In the genomic region with DNA sequence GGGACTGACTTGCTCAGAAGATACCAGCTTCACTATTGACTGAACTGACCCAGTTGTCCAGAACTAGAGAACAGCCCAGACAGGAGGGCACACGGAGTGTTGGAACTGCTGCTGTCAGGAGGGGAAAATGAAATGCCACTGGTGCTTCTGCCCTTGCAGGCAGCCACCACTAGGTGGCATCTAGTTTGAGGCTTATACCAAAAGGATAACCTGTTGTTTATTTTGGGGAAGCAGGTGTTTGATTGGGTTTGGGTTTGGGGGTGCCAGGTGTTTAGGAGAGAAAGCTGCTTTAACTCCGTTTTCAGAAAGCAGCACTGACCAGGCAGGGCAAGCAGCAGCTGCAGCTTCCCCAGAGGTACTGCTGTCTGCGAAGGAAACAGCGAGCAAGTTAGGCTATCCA, we compare ENCODE assay signal across 8 mouse cellular contexts. TPM values are rescaled to one million over a fixed set of nuclear protein-coding genes. Genes with fewer than 3 reads are reported as not detected.
A peak's percentile ranks its signal among the peaks of the same experiment; 100 is the strongest.
DNase-seq lines count a peak whose midpoint lies in the region; ATAC-seq and TF ChIP-seq lines count a peak whose summit lies in the region.

No protein-coding gene starts in this region.

- no peak overlapping the region for H3K9ac ChIP-seq in lung, postnatal 0 days (replicated peaks; ENCODE audit: low read depth)

- WGBS in lung, postnatal 0 days, result 54% methylated on average over 4 of the region's 4 CpGs

- H3K4me1 ChIP-seq in bone marrow macrophage, adult 2 months (ENCODE audit: control insufficient read depth, insufficient read depth, low read length), result no peaks in the 10 kb centered on the region
- no peaks in the 10 kb centered on the region for H3K4me1 ChIP-seq in lung, postnatal 0 days (ENCODE audit: insufficient read depth, low read depth, low read length)

- H3K27ac ChIP-seq in bone marrow macrophage, adult 2 months (ENCODE audit: insufficient read depth, low read depth, low read length), result no peak overlapping the region
- H3K27ac ChIP-seq in lung, postnatal 0 days (ENCODE audit: low read length), result no peak overlapping the region

- H3K27me3 ChIP-seq in lung, postnatal 0 days (replicated peaks; ENCODE audit: insufficient read depth, low read length), result no peaks in the 10 kb centered on the region

- no peak for ATAC-seq in lung, postnatal 0 days

- no peaks in the 10 kb centered on the region for H3K9me3 ChIP-seq in lung, postnatal 0 days (ENCODE audit: low read length)

- 0 out of 2 replicates have a peak, but pooled peaks cover 2% of the 10 kb centered on the region for H3K36me3 ChIP-seq in lung, postnatal 0 days (ENCODE audit: insufficient read depth, low read length)

- TF ChIP-seq EP300 in lung, postnatal 0 days (IDR thresholded peaks at IDR 0.05), result no peak

- H3K4me3 ChIP-seq in bone marrow macrophage, adult 2 months (ENCODE audit: insufficient read depth, low read length), result no peak overlapping the region
- no peak overlapping the region for H3K4me3 ChIP-seq in lung, postnatal 0 days (ENCODE audit: low read depth, low read length)

- peak; percentile 48 for DNase-seq in adrenal gland, adult 2 months
- no peak for DNase-seq in adrenal gland, postnatal 4 days (ENCODE audit: low spot score in 2 of 2)
- DNase-seq in layer of hippocampus, adult 11-12 months (ENCODE audit: low spot score), result peak; percentile 74
- DNase-seq in layer of hippocampus, adult 9-11 months, result no peak
- peak; percentile 54 to 58 for DNase-seq in heart, postnatal 36 days
- peak; percentile 67 for DNase-seq in lung, postnatal 0 days (ENCODE audit: low spot score)
- peak; percentile 33 for DNase-seq in spleen, adult 12 weeks (ENCODE audit: low spot score)

- no peak overlapping the region for H3K4me2 ChIP-seq in lung, postnatal 0 days (replicated peaks; ENCODE audit: low read depth, low read length)

- TF ChIP-seq CTCF in bone marrow macrophage, adult 2 months (IDR thresholded peaks at IDR 0.05; ENCODE audit: low read depth, low read length), result peak; percentile 92
- peak; percentile 89 for TF ChIP-seq CTCF in lung, postnatal 0 days (IDR thresholded peaks at IDR 0.05)

- intact Hi-C loops in heart, postnatal 36 days (cut with DNase I), result loop anchor here (1.0 kb wide), 1 partner anchor 27 kb away; no protein-coding TSS in a partner anchor

- no peak for TF ChIP-seq POLR2A in bone marrow macrophage, adult 2 months (IDR thresholded peaks at IDR 0.05; ENCODE audit: borderline replicate concordance, low read depth, low read length)

RNA-seq across cellular contexts. Expression of gene Clba1, which starts 7.6 kb away (rescaled TPM):
- total RNA-seq in adrenal gland, adult 2 months (2021), result 10 to 100 TPM in 1 of 2 experiments, 1 to 10 TPM in 1; 4.1 to 14.3 TPM
- 10.2 and 12.4 TPM in 2 replicates for polyA plus RNA-seq in adrenal gland, adult 2 months (2012; rRNA removed)
- total RNA-seq in adrenal gland, postnatal 4 days (2021), result 1 to 10 TPM; 8.2 to 10.0 TPM
- 2.0 and 2.1 TPM in 2 replicates for polyA plus RNA-seq in bone marrow macrophage, adult 2 months (2012; ENCODE audit: insufficient read depth, insufficient read length, missing spikeins)
- 1 to 10 TPM; 1.6 to 2.9 TPM for total RNA-seq in heart, postnatal 36 days (2021)
- 17.8 and 19.0 TPM in 2 replicates for polyA plus RNA-seq in lung, postnatal 0 days (2015; fragmentation: Nextera tagmentation; extraction: Ambion mirVana)

RNA-seq across cellular contexts. Expression of gene Cdca4, which starts 12.9 kb away (rescaled TPM):
- total RNA-seq in adrenal gland, adult 2 months (2021), result 10 to 100 TPM; 11.0 to 13.0 TPM
- polyA plus RNA-seq in adrenal gland, adult 2 months (2012; rRNA removed), result 8.1 and 9.4 TPM in 2 replicates
- total RNA-seq in adrenal gland, postnatal 4 days (2021), result 10 to 100 TPM; 31.1 to 32.5 TPM
- 26.2 and 28.0 TPM in 2 replicates for polyA plus RNA-seq in bone marrow macrophage, adult 2 months (2012; ENCODE audit: insufficient read depth, insufficient read length, missing spikeins)
- 1 to 10 TPM; 6.1 to 6.6 TPM for total RNA-seq in heart, postnatal 36 days (2021)
- polyA plus RNA-seq in lung, postnatal 0 days (2015; fragmentation: Nextera tagmentation; extraction: Ambion mirVana), result 28.1 and 29.5 TPM in 2 replicates

RNA-seq across cellular contexts. Expression of gene Ahnak2, which starts 13.8 kb away (rescaled TPM):
- 10 to 100 TPM in 1 of 2 experiments, 1 to 10 TPM in 1; 3.6 to 10.0 TPM for total RNA-seq in adrenal gland, adult 2 months (2021)
- polyA plus RNA-seq in adrenal gland, adult 2 months (2012; rRNA removed), result 1.7 and 2.2 TPM in 2 replicates
- 10 to 100 TPM in 1 of 2 experiments, 1 to 10 TPM in 1; 9.8 to 12.0 TPM for total RNA-seq in adrenal gland, postnatal 4 days (2021)
- 27.3 TPM in 2 replicates for polyA plus RNA-seq in bone marrow macrophage, adult 2 months (2012; ENCODE audit: insufficient read depth, insufficient read length, missing spikeins)
- total RNA-seq in heart, postnatal 36 days (2021), result 10 to 100 TPM; 14.1 to 20.2 TPM
- 4.8 and 4.9 TPM in 2 replicates for polyA plus RNA-seq in lung, postnatal 0 days (2015; fragmentation: Nextera tagmentation; extraction: Ambion mirVana)

RNA-seq across cellular contexts. Expression of gene Gpr132, which starts 51.7 kb away (rescaled TPM):
- total RNA-seq in adrenal gland, adult 2 months (2021), result under 1 TPM; 0.26 to 0.59 TPM
- 1.3 TPM in 2 replicates for polyA plus RNA-seq in adrenal gland, adult 2 months (2012; rRNA removed)
- total RNA-seq in adrenal gland, postnatal 4 days (2021), result under 1 TPM; 0.20 to 0.39 TPM
- 42.1 and 44.3 TPM in 2 replicates for polyA plus RNA-seq in bone marrow macrophage, adult 2 months (2012; ENCODE audit: insufficient read depth, insufficient read length, missing spikeins)
- under 1 TPM; 0.19 TPM for total RNA-seq in heart, postnatal 36 days (2021)
- polyA plus RNA-seq in lung, postnatal 0 days (2015; fragmentation: Nextera tagmentation; extraction: Ambion mirVana), result 0.25 and 0.40 TPM in 2 replicates

RNA-seq across cellular contexts. Expression of gene Pld4, which starts 55.8 kb away (rescaled TPM):
- 10 to 100 TPM; 10.1 to 13.0 TPM for total RNA-seq in adrenal gland, adult 2 months (2021)
- polyA plus RNA-seq in adrenal gland, adult 2 months (2012; rRNA removed), result 28.0 and 29.5 TPM in 2 replicates
- 10 to 100 TPM; 11.8 to 15.2 TPM for total RNA-seq in adrenal gland, postnatal 4 days (2021)
- 1,067 and 1,170 TPM in 2 replicates for polyA plus RNA-seq in bone marrow macrophage, adult 2 months (2012; ENCODE audit: insufficient read depth, insufficient read length, missing spikeins)
- total RNA-seq in heart, postnatal 36 days (2021), result 1 to 10 TPM; 6.1 to 8.9 TPM
- 19.6 and 23.8 TPM in 2 replicates for polyA plus RNA-seq in lung, postnatal 0 days (2015; fragmentation: Nextera tagmentation; extraction: Ambion mirVana)

Comparison
In these comparisons a context has a peak if more than half of its experiments do, and no peak if none do; other contexts are left out.
1. DNase-seq: peak in adrenal gland, adult 2 months (single experiment), layer of hippocampus, adult 11-12 months (single experiment), heart, postnatal 36 days (2 of 2), lung, postnatal 0 days (single experiment) and spleen, adult 12 weeks (single experiment); none in adrenal gland, postnatal 4 days (0 of 2) and layer of hippocampus, adult 9-11 months (single experiment).